Mouse (Mus musculus) telencephalon, adult 2 months (tissue): ENCODE results near the gene Dnase1.
"Not testable (repeated sequence)": the region's sequence is repeated elsewhere in the genome, so short reads cannot be mapped to it uniquely, and the experiment has no call there.

Experiments
- DNase-seq: peaks from one replicate; pipeline ENCODE4 v3.0.0-alpha.2; 2011; ENCODE audit warnings: low read depth, low spot score

The Dnase1 gene

GRCm38 (mm10) chr16:4044093-4044492, 7.4 kb downstream of the Dnase1 start:
- DNase-seq, result no peak

DNA sequence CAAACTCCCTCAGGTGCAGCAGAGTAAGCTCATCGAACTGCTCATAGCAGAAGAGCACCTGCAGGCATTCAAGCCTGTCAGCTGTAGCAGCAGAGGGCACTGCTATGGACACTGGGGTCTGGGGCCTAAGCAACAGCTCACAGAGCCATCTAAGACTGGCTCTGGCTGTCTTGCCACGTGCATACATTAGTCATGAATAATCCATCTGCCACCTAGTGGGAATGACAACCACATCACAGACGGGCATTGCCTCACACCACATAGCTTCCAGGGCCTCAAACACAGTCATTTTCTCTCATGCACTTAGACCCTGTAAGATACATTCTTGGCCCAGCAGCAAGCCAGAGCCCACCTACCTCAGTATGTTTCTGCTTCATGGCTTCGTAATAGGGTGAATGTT, 8.8 kb downstream of the Dnase1 start:
- DNase-seq, result no peak

- no peak for DNase-seq
Measured at GRCm38 (mm10) chr16:4052601-4053000, 15.9 kb downstream of the Dnase1 start.

DNA sequence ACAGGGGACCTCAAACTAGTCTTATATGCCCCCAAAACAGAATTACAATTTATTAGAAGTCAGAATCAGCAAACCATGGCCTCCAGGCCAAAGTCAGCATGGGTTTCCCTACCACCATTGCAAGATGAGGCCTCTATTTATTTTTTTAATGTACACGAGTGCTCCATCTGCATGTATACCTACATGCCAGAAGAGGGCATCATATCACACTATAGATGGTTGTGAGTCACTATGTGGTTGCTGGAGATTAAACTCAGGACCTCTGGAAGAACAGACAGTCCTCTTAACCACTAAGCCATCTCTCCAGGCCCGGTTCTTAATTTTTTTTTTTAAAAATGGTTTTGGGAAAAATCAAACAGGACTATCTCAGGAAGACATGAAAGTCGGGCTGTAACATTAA, 17.1 kb downstream of the Dnase1 start:
- no peak for DNase-seq

GRCm38 (mm10) chr16:4064945-4065344, 28.2 kb downstream of the Dnase1 start:
- no peak for DNase-seq

DNA sequence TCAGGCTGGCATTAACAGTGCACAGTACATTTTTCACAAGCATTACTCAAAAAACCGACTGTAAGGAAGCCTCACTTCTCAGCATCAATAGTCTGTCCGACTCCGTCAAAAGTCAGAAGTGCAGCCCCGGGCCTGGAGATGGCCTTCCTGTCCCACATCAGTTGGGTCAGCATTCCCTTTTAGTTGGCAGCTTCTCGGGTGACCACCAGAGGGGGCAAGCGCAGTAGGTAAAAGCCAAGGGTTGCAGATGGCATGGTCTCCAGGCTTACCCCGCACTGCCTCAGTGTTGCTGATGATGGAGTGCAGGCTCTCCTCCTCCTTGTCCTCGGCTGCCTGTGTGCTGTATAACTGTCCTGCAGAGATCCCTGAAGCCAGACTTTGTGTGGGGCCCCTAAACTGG, 31.8 kb downstream of the Dnase1 start:
- DNase-seq, result no peak

DNA sequence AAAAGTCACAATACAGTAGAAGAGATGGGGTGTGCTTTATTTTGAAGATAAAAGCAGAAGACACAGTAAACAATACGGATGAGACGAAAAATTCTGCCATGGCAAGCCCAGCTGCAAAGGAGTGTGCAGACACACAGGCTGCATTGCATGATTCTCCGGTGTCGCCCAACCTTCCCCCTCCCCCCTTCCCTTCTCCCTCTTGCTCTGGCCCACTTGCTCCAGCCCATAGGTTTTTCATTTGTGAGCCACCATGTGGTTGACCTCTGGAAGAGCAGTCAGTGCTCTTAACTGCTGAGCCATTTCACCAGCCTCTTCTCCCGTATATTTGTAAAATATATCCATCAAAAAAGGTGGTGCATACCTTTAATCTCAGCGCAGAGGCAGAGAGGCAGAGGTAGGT, 37.6 kb downstream of the Dnase1 start:
- no peak for DNase-seq

GRCm38 (mm10) chr16:4074836-4075235, 38.1 kb downstream of the Dnase1 start:
- DNase-seq, result no peak

- DNase-seq, result peak; percentile 72
Measured at GRCm38 (mm10) chr16:4077384-4078061, 40.8 kb downstream of the Dnase1 start, which contains the start of gene Trap1. Gene Trap1 (minus strand): TSS chr16:4077827.

DNA sequence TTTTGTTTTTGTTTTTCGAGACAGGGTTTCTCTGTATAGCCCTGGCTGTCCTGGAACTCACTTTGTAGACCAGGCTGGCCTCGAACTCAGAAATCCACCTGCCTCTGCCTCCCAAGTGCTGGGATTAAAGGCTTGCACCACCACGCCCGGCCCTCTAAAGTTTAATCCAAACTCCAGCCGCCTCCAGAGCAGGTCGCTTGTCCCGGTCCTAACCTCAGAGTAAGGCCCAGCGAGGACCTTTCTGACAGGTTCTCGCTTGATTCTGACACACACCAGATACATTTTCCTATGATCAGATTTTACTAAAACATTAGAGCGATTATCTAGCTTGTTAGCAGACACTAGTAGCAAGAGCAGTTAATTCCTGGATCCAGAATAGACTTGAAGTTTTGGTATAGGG, 41.6 kb downstream of the Dnase1 start:
- DNase-seq, result not testable (repeated sequence)

DNA sequence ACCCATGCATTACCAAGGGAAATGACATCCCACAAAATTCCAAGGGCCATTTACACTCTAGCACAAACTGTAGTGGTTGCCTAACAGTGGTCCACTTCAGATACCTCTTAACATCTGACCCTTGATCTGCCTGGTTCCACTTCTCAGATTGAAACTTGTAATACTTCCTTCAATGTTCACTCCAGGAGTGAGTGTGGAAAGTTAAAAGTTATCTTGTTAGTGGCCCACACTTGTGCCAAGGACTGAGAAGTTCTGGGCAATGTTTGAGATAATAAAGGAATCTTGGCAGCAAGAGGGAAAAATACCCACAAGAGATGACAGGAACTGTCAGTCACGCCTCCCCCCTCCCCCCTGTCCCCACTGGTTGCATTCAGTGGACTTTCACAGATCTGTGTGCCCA, 42.9 kb downstream of the Dnase1 start:
- no peak for DNase-seq

- not testable (repeated sequence) for DNase-seq
Measured at GRCm38 (mm10) chr16:4080419-4080818, 43.7 kb downstream of the Dnase1 start.

GRCm38 (mm10) chr16:4085051-4085450, 48.3 kb downstream of the Dnase1 start:
- no peak for DNase-seq

- DNase-seq, result no peak
Measured at GRCm38 (mm10) chr16:4085851-4086387, 49.2 kb downstream of the Dnase1 start.

GRCm38 (mm10) chr16:4087214-4087913, 50.6 kb downstream of the Dnase1 start:
- no peak for DNase-seq
